ENCODE assay signal across 9 mouse cellular contexts in genomic region chr11:68451282-68451735, GRCm38 (mm10). TPM values are rescaled to one million over a fixed set of nuclear protein-coding genes. Genes with fewer than 3 reads are reported as not detected.
DNase-seq lines count a peak whose midpoint lies in the region; ATAC-seq and TF ChIP-seq lines count a peak whose summit lies in the region.
"Had no signal": no experiment of that assay in that cellular context is flagged by ENCODE, and none has a peak within 500 bp of the region (broad histone marks: within the 10 kb centered on the region; RNA-seq: fewer than 3 reads in every experiment).

No protein-coding gene starts in this region.

- H3K27me3 ChIP-seq in neural tube, embryonic 11.5 days (ENCODE audit: control insufficient read depth, insufficient read depth, low read length), result no peaks in the 10 kb centered on the region
- H3K27me3 ChIP-seq in embryonic facial prominence, embryonic 11.5 days (ENCODE audit: control insufficient read depth, insufficient read depth, low read length), result no peaks in the 10 kb centered on the region; the same call in 1 of the 2 replicates
- H3K27me3 ChIP-seq in limb, embryonic 14.5 days (ENCODE audit: control insufficient read depth, insufficient read depth, low read length), result no peaks in the 10 kb centered on the region

- WGBS in neural tube, embryonic 11.5 days, result 66% methylated on average over 10 of the region's 10 CpGs
- WGBS in embryonic facial prominence, embryonic 11.5 days, result 37% methylated on average over 10 of the region's 10 CpGs
- WGBS in limb, embryonic 14.5 days, result 46% methylated on average over 10 of the region's 10 CpGs

- H3K4me2 ChIP-seq in neural tube, embryonic 11.5 days (ENCODE audit: low read depth), result no peak overlapping the region
- no peak overlapping the region for H3K4me2 ChIP-seq in embryonic facial prominence, embryonic 11.5 days (ENCODE audit: low read depth, low read length)
- H3K4me2 ChIP-seq in limb, embryonic 14.5 days (replicated peaks; ENCODE audit: low read depth, low read length, severe bottlenecking), result no peak overlapping the region

- no peak overlapping the region for H3K4me3 ChIP-seq in neural tube, embryonic 11.5 days (ENCODE audit: low read depth, low read length)
- no peak overlapping the region for H3K4me3 ChIP-seq in embryonic facial prominence, embryonic 11.5 days (ENCODE audit: low read depth, low read length)
- no peak overlapping the region for H3K4me3 ChIP-seq in limb, embryonic 14.5 days (replicated peaks; ENCODE audit: low read length)

- peaks cover 7% of the 10 kb centered on the region for H3K4me1 ChIP-seq in neural tube, embryonic 11.5 days (ENCODE audit: control insufficient read depth, insufficient read depth, low read length)
- H3K4me1 ChIP-seq in embryonic facial prominence, embryonic 11.5 days (ENCODE audit: control insufficient read depth, insufficient read depth, low read length), result peaks cover 6% of the 10 kb centered on the region
- 0 out of 2 replicates have a peak, but pooled peaks cover 4% of the 10 kb centered on the region for H3K4me1 ChIP-seq in limb, embryonic 14.5 days (ENCODE audit: control insufficient read depth, insufficient read depth, low read length)

- H3K9me3 ChIP-seq in neural tube, embryonic 11.5 days (ENCODE audit: control insufficient read depth, low read length), result no peaks in the 10 kb centered on the region
- no peaks in the 10 kb centered on the region for H3K9me3 ChIP-seq in embryonic facial prominence, embryonic 11.5 days (replicated peaks; ENCODE audit: control insufficient read depth, low read length)
- H3K9me3 ChIP-seq in limb, embryonic 14.5 days (ENCODE audit: control insufficient read depth, low read length), result no peaks in the 10 kb centered on the region

- DNase-seq in neural tube, embryonic 11.5 days (ENCODE audit: low spot score), result peak; percentile 15
- DNase-seq in neural tube, embryonic 10.5 days (ENCODE audit: extremely low spot score, low spot score), result no peak
- peak; percentile 38 for DNase-seq in embryonic facial prominence, embryonic 11.5 days (ENCODE audit: low spot score)
- no peak for DNase-seq in limb, embryonic 14.5 days (ENCODE audit: low spot score)
- DNase-seq in thymus, postnatal 25 days, result peak; percentile 78
- no peak for DNase-seq in urinary bladder, postnatal 10 days (ENCODE audit: low spot score)
- no peak for DNase-seq in adrenal gland, postnatal 36 days
- DNase-seq in left cerebral cortex, adult 18-20 months (ENCODE audit: low spot score in 2 of 2), result no peak

- H3K9ac ChIP-seq in neural tube, embryonic 11.5 days (ENCODE audit: low read length), result no peak overlapping the region
- H3K9ac ChIP-seq in embryonic facial prominence, embryonic 11.5 days (replicated peaks; ENCODE audit: low read length), result no peak overlapping the region
- 0 out of 2 replicates have a peak overlapping the region, but pooled peaks have one; percentile 25 for H3K9ac ChIP-seq in limb, embryonic 14.5 days (ENCODE audit: low read depth, low read length, severe bottlenecking)

- no peak for TF ChIP-seq POLR2A in limb, embryonic 14.5 days (IDR thresholded peaks at IDR 0.05; ENCODE audit: borderline replicate concordance, extremely low read depth, insufficient read depth, insufficient read length)

- no peak overlapping the region for H3K27ac ChIP-seq in neural tube, embryonic 11.5 days (ENCODE audit: low read depth, low read length)
- H3K27ac ChIP-seq in embryonic facial prominence, embryonic 11.5 days (replicated peaks; ENCODE audit: low read depth, low read length), result no peak overlapping the region
- H3K27ac ChIP-seq in limb, embryonic 14.5 days (replicated peaks; ENCODE audit: low read depth, low read length), result no peak overlapping the region

- H3K36me3 ChIP-seq in neural tube, embryonic 11.5 days (ENCODE audit: control insufficient read depth, insufficient read depth, low read length), result no peaks in the 10 kb centered on the region
- no peaks in the 10 kb centered on the region for H3K36me3 ChIP-seq in embryonic facial prominence, embryonic 11.5 days (replicated peaks; ENCODE audit: control insufficient read depth, insufficient read depth, low read depth, low read length)
- no peaks in the 10 kb centered on the region for H3K36me3 ChIP-seq in limb, embryonic 14.5 days (ENCODE audit: control insufficient read depth, insufficient read depth, low read length)

- ATAC-seq in neural tube, embryonic 11.5 days (ENCODE audit: insufficient read depth, low FRiP score, low TSS enrichment), result no peak
- ATAC-seq in embryonic facial prominence, embryonic 11.5 days (replicated peaks; ENCODE audit: insufficient number of reproducible peaks, low FRiP score, low TSS enrichment, low read depth), result no peak; the same call in 1 of the 2 replicates
- no peak for ATAC-seq in limb, embryonic 14.5 days (ENCODE audit: low FRiP score, low read depth)
- ATAC-seq: midbrain, embryonic 16.5 days had no signal

RNA-seq across cellular contexts. Expression of gene Pik3r5, which starts 19.4 kb away (rescaled TPM):
- polyA plus RNA-seq in neural tube, embryonic 11.5 days (2014; fragmentation: Nextera tagmentation; extraction: Ambion mirVana), result 1.2 and 2.1 TPM in 2 replicates
- polyA plus RNA-seq in embryonic facial prominence, embryonic 11.5 days (2014; fragmentation: Nextera tagmentation; extraction: Ambion mirVana), result 0.50 and 0.66 TPM in 2 replicates
- 1.2 and 1.5 TPM in 2 replicates for polyA plus RNA-seq in limb, embryonic 14.5 days (2012; rRNA removed)
- 0.52 and 0.95 TPM in 2 replicates for polyA plus RNA-seq in limb, embryonic 14.5 days (2014; fragmentation: Nextera tagmentation; extraction: Ambion mirVana)
- 1 to 10 TPM in 1 of 2 experiments, under 1 TPM in 1; 0.95 to 2.5 TPM for total RNA-seq in adrenal gland, postnatal 36 days (2021)
- 1 to 10 TPM; 2.7 to 2.8 TPM for total RNA-seq in left cerebral cortex, adult 18-20 months (2021)

RNA-seq across cellular contexts. Expression of gene Ntn1, which starts 50.7 kb away (rescaled TPM):
- 10.0 and 11.5 TPM in 2 replicates for polyA plus RNA-seq in neural tube, embryonic 11.5 days (2014; fragmentation: Nextera tagmentation; extraction: Ambion mirVana)
- polyA plus RNA-seq in embryonic facial prominence, embryonic 11.5 days (2014; fragmentation: Nextera tagmentation; extraction: Ambion mirVana), result 3.2 and 4.2 TPM in 2 replicates
- 18.5 and 22.0 TPM in 2 replicates for polyA plus RNA-seq in limb, embryonic 14.5 days (2012; rRNA removed)
- polyA plus RNA-seq in limb, embryonic 14.5 days (2014; fragmentation: Nextera tagmentation; extraction: Ambion mirVana), result 3.5 and 4.7 TPM in 2 replicates
- total RNA-seq in adrenal gland, postnatal 36 days (2021), result 10 to 100 TPM; 10.3 TPM
- total RNA-seq in left cerebral cortex, adult 18-20 months (2021), result 1 to 10 TPM; 6.2 to 7.6 TPM

RNA-seq across cellular contexts. Expression of gene Pik3r6, which starts 51.5 kb away (rescaled TPM):
- polyA plus RNA-seq in neural tube, embryonic 11.5 days (2014; fragmentation: Nextera tagmentation; extraction: Ambion mirVana), result 1.6 and 2.5 TPM in 2 replicates
- 1.2 and 1.5 TPM in 2 replicates for polyA plus RNA-seq in embryonic facial prominence, embryonic 11.5 days (2014; fragmentation: Nextera tagmentation; extraction: Ambion mirVana)
- 2.9 and 3.5 TPM in 2 replicates for polyA plus RNA-seq in limb, embryonic 14.5 days (2012; rRNA removed)
- polyA plus RNA-seq in limb, embryonic 14.5 days (2014; fragmentation: Nextera tagmentation; extraction: Ambion mirVana), result 1.8 and 2.2 TPM in 2 replicates
- total RNA-seq in adrenal gland, postnatal 36 days (2021), result 1 to 10 TPM; 2.3 to 3.7 TPM
- 1 to 10 TPM; 3.5 to 4.0 TPM for total RNA-seq in left cerebral cortex, adult 18-20 months (2021)

Comparison
In these comparisons a context has a peak if more than half of its experiments do, and no peak if none do; other contexts are left out.
1. DNase-seq: peak in neural tube, embryonic 11.5 days (single experiment), embryonic facial prominence, embryonic 11.5 days (single experiment) and thymus, postnatal 25 days (single experiment); none in neural tube, embryonic 10.5 days (single experiment), limb, embryonic 14.5 days (single experiment), urinary bladder, postnatal 10 days (single experiment), adrenal gland, postnatal 36 days (0 of 2) and left cerebral cortex, adult 18-20 months (0 of 2).